Mouse (Mus musculus): ENCODE measurements around the gene Gm20918. TPM values are rescaled to one million over a fixed set of nuclear protein-coding genes. Genes with fewer than 3 reads are reported as not detected.
"Not testable (repeated sequence)": the region's sequence is repeated elsewhere in the genome, so short reads cannot be mapped to it uniquely, and the experiment has no call there.

The Gm20918 gene
- total RNA-seq (2021): not detected
- long read RNA-seq, experiment 1: 0 reads
- long read RNA-seq, experiment 2: 0 reads

DNA sequence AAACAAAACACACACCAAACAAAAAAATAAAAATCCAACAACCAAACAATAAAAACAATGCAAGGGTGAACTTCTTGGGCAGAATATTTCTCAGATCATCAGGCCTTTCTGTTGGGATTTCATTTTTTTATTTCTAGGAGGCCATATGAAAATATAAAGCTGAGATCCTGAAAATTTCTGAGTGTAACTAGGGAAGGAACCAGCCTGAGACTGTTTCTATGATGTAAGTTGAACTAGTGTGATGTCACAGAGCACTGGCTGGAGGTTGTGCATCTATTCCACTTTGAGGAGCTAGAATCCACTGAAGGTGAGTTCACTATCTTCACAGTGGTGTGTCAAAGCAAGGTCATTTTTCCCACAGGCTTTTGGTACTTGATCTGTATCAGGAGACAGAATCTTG lies at the start of gene Gm20918:
Gene Gm20918 (plus strand): TSS at position 301 of the 400 bp plus-strand sequence.
- DNase-seq: not testable (repeated sequence)

Other genes starting within 250 kb of the Gm20918 start
- not detected for gene Gm21820, start 205.5 kb downstream of the Gm20918 start, total RNA-seq (2021)

Data from adrenal gland, postnatal 10 days (tissue).